Mouse (Mus musculus) c-Kit-positive CD71-negative TER-119-negative erythroid progenitor cells, embryonic 14.5 days (primary cell): ENCODE measurements around the gene Mrpl45.
"Not testable (repeated sequence)": the region's sequence is repeated elsewhere in the genome, so short reads cannot be mapped to it uniquely, and the experiment has no call there.

Experiments
- DNase-seq: peaks from one replicate; pipeline ENCODE4 v3.0.0-alpha.2; 2013; ENCODE audit warnings: low read depth

Gene Mrpl45

DNA sequence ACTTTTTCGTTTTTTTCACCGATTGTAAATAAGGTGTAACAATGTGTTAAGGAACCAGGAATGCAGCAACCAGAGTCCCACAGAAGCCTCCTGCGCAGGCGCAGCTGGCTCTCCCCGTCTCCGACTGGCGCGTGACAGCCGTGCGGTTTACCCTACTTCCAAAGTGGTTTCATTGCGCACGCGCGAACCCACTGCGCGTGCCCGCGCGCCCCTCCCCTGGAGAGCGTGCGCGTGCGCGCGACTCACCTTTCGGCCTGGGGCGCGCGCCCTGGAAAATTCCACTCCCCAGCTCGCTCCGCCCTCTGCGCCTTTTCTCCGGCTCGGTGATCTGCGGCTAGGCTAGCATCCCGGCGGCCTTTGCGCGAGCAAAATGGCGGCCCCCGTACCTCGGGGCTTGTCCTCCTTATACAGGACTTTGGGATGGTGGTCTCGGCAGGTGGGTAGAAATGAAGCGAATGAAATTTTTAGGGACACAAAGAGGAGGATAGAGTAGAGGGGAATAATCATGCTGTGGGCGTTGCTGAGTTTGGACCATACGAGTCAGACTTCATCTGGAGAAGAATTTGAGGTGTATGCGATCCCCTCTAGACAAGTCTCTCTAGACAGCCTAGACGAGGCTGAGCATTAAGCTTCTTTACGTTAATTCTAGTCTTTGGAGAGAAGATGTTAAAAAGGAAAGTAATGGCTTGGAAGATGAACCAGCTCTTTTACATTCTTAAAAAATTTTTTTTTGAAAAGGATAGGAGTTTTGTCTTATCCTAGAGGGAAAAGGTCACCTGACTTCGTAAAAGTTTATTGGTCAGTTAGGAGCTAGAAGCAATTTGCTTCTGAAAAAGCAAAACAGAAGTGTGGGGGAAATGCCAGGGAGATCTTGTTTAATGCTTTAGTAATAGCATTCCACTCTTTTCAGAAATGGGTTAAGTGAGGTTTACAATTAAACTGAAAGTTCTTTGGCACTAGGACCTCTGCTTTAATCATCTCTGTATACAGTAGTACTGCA lies at the start of gene Mrpl45:
Gene Mrpl45 (plus strand): TSS at position 213 of the 1,000 bp plus-strand sequence.
- peak; percentile 97 for DNase-seq

DNA sequence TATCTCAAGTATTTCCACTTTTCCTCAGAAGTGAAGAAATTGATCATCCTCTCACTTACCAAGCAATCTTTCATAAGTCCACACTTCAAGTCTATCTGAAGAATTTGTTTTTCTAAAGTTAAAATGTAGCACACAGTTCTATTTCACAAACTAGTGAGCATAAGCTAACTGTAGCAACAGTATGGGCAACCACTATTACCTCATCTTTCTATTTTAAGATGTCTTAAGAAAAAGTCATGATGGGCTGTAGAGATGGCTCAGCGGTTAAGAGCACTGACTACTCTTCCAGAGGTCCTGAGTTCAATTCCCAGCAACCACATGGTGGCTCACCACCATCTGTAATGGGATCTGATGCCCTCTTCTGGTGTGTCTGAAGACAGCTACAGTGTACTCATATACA lies 49.0 kb upstream of the Mrpl45 start:
- not testable (repeated sequence) for DNase-seq

DNA sequence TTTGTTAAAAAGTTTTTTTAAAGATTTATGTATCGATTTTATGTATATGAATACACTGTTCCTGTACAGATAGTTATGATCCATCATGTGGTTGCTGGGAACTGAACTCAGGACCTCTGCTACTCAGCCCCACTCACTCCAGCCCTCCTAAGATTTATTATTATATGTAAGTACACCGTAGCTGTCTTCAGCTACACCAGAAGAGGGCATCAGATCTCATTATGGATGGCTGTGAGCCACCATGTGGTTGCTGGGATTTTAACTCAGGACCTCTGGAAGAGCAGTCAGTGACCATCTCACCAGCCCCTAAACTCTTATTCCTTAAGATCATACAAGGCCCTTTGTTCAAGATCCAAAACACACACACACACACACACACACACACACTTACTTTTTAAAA lies 45.5 kb upstream of the Mrpl45 start:
- not testable (repeated sequence) for DNase-seq

DNA sequence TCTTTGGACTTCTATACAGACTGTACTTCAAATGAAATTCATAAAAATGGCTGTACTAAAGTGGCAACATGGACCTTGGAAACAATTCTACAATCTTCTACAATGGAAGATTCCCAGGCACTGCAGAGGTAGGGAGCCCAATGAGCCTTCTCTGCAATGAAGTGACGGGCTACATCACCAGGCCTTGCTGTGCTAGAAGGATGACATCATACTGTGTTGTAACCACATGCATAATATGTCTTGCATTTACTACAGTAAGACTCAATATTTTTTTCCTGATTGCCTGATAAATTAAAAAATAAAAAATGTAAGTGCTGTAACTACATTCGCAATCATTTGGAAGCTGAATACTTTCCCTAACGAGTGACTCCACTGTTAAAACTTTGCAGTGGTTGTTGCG lies 42.7 kb upstream of the Mrpl45 start:
- no peak for DNase-seq

DNA sequence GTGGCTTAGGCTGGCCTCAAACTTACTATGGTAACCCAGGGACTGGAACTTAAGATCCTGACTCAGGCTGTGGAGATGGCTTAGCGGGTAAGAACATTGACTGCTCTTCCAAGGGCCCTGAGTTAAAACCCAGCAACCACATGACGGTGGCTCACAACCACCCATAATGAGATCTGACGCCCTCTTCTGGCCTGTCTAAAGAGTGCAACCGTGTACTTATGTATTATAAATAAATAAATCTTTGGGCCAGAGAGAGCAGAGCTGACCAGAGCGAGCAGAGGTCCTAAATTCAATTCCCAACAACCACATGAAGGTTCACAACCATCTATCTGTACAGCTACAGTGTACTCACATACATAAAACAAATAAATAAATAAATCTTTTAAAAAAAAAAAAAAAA lies 41.9 kb upstream of the Mrpl45 start:
- no peak for DNase-seq

DNA sequence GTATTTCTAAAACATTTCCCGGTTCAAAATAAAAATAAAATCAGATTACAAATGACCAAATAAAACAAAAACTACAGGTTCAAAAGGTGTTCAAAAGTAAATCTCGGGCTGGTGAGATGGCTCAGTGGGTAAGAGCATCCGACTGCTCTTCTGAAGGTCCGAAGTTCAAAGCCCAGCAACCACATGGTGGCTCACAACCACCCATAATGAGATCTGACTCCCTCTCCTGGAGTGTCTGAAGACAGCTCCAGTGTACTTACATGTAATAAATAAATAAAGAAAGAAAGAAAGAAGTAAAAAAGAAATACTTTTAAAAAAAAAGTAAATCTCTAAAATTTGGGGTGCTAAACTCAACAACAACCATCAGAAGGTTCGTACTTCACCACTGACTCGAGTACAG lies 40.6 kb upstream of the Mrpl45 start:
- DNase-seq: not testable (repeated sequence)

DNA sequence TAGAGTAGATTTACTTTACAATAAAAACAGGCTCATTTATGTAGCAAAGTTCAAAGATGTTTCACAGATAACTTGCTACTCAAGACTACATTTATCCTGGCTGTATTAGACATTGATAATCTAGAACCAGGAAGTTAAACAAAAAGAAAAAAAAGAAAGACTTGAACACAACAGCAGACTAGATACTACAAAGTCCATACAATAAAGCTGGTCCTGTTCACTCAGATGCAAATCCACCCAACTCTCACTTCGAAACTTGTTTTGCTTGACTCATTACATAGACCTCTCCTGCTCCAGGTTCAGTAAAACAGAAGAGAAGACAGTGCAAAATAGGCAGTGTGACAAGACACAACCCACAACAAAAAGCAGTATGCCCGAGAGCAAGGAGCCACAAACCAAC lies 40.2 kb upstream of the Mrpl45 start:
- no peak for DNase-seq

DNA sequence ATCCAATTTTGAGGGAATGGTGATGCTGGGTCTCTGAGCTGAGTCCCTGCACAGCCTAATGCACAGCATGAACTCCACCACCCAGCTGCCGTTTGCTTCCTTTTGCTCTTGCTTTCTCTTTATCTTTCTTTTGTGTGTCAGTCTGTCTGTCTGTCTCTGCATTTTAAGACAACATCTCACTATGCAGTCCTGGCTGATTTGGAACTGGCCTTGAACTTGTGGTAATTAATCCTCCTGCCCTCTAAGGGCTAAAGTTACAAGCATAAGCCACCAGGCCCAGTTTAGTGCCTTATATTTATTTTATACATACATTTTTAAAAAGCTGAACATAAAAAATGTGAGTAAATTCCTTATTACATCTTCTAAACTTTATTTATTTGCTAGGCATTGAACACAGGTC lies 39.5 kb upstream of the Mrpl45 start:
- DNase-seq: no peak

DNA sequence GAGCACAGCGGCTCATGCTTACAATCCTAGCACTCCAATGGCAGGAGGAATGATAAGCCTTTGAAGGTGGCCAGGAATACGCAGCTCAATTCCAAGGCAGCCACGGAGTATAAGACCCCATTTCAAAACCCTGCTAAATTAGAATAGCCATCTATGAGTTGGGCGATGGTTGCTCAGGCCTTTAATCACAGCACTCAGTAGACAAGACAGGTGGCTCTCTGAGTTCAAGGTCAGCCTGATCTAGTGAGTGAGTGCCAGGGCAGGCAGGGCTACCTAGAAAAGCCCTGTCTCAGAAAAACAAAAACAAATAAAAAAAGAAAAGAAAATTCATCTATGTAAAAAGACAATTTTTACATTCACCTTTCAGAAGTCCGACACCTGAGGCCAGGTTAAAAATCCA lies 38.4 kb upstream of the Mrpl45 start:
- no peak for DNase-seq

DNA sequence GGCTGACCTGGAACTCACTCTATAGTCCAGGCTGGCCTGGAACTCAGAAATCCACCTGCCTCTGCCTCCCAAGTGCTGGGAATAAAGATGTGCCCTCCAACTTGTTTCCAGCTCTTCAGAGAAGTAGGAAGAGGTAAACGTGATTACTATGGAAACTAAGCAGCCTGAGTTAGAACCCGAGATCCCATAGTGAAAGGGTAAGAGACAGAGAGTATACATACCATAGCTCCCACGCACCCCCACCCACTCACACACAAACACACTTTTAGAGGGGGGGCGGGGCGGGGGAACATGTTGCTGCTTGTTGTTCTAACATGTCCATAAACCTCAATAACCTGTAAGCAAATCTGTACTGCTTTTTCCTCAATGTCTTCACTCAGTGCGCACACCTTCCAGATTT lies 37.1 kb upstream of the Mrpl45 start:
- DNase-seq: no peak

DNA sequence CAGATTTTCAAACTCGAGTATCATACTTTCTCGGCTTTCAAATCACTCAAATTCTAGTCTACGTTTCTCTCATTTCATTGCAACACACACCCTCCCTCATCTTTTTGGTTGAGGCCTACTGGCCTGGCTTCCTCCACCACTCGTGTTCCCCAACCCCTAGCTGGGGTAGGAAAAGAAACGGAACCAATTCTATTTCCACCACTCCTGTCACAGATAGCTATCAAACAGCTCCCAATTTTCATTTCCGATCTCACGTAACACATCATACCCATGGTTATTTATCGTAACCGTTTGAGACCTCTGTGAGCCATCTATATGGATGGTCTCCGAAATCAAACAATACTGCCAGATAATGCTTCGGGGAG lies 36.5 kb upstream of the Mrpl45 start:
- no peak for DNase-seq

DNA sequence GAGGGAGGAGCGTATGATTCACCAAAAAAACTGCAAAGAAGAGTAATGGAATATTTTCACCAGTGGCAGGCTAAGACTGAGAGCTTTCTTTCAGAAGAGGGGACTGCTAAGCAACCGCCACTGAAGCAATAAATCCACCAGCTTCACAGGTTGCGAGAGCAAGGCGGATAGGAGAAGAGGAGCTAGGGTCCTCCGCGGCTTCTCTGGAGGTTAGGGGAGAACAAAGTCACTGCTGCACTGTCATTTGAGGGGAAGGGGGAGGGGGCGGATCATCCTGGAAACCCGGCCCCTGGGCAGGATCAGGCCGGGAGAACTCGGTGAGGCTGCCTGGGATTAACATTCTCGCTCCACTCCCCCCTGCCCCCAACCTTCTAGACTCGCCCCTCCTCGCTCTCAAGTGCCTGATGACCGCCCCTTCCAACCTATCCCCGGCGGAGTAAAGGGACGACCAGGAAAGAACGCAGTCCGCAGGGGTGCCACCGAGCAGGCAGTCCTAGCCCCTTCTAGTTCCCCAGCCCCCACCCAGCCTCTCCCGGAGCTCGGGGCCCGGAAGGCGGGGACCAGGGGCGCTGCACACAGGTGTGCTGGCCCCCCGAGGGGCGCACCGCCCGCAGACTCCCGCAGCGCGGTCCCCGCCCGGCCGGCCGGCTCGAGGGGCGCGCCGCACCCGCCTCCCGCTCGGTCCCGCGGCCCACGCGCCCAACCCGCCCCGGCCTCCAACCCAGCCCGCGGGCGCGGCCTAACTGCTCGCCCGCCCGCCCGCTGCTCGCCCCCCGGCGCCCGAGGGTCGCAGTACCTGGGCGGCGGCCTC lies 35.9 kb upstream of the Mrpl45 start:
- peak; percentile 26 for DNase-seq

DNA sequence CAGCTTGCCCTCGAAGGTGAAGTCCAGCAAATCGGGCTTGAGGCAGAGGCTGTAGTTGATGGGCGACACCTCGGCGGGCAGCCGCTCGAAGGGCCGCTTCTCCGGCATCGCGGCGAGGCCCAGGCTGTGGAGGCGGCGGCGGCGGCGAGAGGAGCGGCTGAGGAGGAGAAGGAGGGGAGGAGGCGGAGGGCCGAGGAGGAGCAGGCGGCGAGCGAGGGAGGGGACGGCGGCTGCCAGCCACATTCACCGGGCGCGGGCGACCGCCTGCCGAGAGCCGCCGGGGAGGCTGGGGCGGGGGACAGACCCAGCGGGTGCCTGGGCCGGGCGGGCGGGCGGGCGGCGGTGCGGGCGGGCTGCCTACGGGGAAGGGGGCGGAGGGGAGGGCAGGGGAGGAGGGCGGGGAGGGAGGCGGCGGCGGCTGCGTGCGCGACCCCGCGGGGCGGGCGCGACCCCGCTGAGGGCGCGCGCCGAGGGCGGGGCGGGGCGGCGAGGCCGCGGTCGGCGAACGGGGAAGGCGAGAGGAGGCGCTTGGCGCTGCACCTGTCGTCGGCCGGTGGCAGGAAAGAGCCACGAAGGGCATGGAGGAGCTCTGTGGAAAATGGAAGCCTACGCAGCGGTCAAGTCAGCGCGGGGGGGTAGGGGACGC lies 35.2 kb upstream of the Mrpl45 start, which contains the start of gene Npepps:
Gene Npepps (minus strand): TSS at position 423 of the 646 bp plus-strand sequence.
- DNase-seq: peak; percentile 37

DNA sequence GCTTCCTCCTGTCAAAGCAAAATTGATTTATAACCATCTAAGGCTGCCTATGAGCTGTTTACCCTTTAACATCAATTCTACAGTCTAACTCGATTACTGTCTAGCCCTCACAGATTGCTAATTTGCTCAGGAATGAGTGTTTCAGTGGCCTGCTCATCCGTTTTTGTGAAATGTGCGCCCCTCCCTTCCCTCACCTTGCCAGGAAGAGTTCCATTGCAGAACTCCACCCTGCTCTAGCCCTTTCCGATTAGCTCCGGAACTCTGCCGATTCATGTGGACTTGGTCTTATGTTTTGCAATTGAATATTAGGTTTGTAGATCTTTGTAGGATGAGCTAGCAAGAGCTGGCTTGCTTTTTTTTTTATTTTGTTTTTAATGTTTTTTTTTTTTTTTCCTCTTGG lies 33.3 kb upstream of the Mrpl45 start:
- no peak for DNase-seq

DNA sequence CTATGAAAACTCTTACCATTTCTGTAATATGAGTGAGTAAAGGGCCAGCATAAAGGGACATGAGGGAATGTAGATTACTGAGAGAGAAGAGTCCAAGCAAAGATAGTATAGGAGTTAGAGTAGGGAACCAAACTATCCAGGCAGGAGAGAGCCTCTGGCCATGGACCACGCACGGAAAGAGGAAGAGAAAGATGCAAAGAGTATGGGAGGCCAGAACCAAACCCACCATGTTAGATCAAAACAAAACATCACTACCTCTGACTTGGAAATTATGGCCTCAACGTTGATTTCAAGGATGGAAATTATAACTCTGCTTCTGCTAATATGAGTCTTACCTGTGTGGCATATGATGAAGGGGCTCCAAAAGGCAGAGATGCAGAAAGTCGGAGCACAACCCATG lies 30.7 kb upstream of the Mrpl45 start:
- no peak for DNase-seq

DNA sequence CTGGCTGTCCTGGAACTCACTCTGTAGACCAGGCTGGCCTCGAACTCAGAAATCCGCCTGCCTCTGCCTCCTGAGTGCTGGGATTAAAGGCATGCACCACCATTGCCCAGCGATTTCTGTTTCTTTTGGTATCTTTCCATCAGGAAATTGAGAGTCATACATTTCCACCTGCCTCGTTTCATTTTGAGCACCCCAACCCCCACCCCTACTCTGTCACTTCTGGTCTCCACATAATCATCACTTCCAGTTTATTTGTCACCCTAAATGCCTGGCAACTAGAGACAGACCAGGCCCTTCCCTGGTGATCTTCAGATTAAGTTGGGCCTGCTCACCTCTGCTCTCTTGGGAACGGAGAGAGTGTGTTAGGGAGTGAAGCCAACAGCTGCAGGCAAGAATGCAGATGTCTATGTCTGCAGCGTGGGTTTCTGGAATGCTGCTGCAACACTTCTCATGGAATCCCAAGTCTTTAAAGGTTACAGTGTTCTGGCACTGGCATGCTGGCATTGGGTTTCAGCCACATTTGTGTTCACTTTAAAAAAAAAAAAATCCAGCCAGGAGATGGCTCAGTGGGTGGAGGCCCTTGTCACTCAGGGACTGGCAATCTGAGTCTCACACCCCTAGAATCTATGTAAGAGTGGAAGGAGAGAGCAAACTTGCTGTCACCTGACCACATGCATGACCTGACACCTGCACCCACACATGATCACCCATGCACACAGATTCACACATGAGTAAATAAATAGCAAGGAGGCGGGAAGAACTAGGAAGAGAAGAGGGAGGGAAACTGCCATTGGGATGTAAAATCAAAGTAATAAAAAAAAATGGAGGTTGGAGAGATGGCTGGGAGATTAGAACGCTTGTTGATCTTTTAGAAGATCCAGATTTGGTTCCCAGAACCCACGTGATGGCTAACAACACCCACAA lies 29.4 kb upstream of the Mrpl45 start:
- no peak for DNase-seq

DNA sequence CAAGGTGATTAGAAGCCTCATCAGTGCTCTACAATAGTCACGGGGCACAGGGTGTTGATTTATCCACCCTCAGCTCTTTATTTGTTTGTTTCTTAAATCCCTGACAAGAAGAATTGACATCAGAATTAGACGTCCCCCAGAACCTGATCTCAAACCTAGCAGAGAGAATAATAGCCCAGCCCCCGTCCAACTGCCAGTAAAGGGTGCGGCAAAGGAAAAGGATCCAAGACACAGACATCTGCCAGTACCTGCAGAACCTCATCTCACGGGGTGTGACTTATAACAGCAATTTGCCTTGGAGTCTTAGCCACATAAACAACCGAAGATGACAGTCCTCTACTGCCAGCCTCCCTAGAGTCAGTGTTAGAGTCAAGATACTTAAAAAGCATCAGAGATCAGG lies 28.5 kb upstream of the Mrpl45 start:
- no peak for DNase-seq

DNA sequence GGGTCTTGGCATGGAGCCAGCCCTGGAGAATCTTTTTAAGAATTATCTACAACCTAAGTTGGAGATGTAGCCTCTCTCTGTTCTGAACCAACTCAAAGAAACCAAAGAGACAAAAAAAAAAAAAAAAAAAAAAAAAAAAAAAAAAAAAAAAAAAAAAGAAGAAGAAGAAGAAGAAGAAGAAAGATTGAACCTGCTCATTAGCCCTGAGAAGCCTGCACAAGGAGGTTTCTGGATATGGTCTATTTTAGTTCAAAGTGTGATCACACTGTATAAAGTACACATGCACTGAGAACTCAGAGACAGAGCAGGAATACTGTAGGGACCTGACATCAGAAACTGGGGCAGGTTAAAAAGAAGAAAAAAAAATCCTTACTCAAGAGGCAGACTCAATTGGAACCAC lies 27.9 kb upstream of the Mrpl45 start:
- no peak for DNase-seq

DNA sequence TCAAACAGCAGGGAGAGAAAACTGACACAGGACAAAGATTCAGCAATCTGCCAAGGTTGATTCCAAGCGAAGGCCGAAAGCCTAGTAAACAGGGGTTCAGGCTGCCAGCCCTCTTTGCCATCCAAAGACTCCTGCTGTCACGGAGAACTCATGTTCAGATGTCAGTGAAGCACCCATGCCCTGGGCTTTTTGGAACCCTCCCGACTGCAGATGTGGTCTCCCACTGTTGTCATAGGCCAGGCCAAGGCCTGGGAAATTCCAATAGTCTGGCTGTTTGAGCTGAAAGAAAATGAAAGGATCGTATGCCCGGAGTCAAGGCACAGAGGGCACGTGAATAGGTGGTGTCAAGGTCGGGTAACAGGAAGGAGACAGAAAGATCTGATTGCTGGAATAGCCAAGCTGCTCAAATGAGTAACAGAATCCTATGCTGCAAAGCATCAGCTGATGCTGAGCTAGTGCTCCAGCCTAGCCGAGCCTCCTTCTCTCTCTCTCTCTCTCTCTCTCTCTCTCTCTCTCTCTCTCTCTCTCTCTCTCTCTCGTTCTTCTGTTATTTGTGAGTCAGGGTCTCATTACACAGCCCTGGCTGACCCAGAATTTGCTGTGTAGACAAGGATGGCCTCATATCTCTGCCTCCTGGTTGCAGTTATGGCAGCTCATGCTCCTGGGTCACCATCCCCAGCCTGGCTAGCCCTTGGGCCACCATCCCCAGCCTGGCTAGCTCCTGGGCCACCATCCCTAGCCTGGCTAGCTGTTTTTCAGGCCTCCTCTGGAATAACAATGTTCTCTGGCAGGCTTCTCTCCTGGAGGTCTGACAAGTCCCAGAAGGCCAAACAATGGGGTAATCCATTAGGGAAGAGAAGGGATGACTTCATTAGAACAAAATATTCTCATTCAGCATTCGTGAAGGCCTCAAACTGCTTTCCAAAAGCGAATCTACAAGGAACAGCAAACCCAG lies 26.0 kb upstream of the Mrpl45 start:
- no peak for DNase-seq

DNA sequence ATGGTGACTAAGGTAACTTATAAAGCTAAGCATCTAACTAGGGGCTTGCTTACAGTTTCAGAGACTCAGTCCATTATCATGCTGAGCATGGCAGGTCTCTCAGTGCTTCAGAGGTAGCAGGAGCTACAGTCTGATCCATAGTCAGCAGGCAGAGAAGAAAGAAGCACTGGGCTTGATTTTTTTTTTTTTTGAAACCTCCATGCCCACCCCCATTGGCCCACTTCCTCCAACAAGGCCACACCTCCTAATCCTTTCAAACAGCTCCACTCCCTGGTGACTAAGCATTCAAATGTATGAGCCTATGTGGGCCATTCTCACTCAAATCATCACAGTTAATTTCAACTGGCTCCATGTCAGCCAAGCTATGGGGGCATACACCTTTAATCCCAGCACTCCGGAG lies 22.8 kb upstream of the Mrpl45 start:
- no peak for DNase-seq
